Mouse (Mus musculus) mesoderm, embryonic 11.5 days (tissue): ENCODE measurements at regions not wholly inside any gene's neighbourhood (a gene's known extent, or its start where the extent isn't known, plus 50 kb on each side); places are given as distances from the start of the nearest gene placed in this dataset.

ENCODE experiments used
- DNase-seq: peaks from one replicate; pipeline ENCODE4 v3.0.0-alpha.2; 2012; ENCODE audit warnings: low read depth, low spot score

DNA sequence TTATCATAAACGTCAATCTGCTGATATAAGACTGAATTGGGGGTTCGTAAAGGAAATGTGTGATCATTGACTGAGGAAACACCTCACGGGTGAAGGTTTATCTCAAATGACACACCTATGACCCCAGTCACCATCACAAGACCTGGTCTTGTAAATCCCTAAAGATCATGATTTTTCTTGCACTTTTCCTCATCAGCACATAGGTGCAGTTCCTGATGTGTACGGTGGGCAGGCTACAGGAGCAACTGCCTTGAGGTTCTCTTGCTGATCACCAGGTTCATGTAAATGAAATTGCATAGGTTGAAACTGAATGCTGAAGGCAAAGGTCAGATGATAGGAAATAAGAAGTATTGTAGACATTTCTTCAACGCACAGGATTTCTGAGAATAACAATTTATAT is 277.1 kb downstream of the Rnf152 start:
- DNase-seq, result no peak

DNA sequence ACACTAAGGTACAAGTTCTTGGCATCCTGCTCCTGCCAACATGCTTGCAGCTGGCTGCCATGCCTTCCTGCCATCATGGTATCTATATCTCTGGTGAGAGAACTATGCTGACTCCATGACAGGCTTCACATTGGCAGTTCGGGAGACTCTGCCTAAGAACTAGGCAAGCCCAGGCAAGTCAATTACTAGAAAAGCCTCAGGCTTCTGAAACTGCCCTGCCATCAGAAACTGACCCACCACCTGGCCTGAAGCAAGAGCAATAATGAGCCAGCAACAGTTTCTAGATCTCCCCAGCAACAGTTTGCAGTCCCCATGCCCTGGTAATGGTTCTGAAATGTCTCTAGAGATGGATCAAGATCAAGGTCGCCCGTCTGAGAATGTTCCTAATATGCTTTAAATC is 280.8 kb downstream of the Rnf152 start:
- DNase-seq, result no peak

DNA sequence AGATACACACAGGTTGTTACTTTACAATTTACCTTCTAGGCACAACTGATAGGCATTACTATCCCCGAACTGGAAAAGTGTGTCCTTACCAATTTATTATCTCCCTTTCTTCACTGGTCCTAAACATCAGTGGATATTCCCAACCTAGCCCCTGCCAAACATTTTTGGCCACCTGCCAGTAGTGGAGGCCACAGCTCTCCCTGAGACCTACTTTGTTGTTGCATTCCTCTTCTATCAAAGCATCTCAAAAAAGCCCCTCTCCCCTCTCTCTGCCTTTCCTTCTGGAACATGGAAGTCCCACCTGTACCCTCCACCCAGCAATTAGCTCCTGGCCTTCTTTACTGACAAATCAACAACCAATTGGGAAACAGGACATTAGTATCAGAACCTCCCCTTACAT is 282.2 kb downstream of the Rnf152 start:
- DNase-seq, result no peak

DNA sequence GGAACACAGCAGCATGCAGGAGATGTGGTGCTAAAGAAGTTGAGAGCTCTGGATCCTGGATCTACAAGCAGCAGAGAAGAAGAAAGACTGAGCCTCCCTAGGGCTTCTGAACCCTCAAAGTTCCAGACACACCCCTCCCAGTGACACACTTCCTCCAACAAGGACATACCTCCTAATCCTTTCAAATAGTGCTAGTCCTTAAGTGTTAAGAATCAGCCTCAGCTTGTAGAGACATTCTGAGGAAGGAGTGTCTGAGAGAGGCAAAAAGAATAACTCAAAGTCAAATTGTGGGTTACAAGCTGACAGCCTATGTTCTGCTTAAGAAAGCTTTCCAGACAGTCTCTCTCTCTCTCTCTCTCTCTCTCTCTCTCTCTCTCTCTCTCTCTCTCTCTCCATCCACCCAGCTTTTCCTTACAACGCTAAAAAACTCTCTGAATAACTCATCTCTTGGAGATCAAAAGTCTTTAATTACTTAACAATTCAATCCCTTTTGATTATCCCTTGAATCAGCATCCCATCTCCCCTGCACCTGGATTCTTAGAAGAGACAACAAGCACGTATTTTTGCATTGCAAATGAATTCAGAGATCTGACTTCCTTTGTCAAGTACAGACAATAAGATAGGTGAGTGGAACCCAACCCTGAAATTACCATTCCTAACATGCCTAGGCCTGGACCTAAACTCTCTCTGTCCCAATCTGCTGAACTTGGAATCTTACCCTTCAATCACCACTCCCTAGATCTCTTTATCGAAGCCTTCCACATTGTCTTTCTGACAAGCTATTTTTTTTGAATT is 285.7 kb downstream of the Rnf152 start:
- DNase-seq, result no peak

DNA sequence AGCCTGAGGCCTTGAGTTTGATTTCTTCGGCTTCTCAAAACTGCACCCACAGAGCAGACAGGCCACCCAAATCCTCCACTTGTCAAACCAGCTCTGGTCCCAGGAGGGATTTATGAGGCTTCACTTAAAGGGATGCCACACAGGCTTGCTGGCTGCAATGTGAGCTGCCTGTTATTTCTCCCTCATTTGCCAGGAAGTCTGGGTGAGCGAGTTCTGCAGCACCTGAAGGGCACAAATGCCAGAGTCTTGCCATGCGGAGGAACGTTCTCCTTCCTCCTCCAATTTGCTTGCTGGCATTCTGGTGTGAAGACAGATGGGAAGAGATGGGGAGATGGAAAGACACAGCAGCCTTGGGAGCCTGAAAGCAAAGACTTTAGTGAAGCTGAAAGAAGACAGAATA is 288.6 kb downstream of the Rnf152 start:
- DNase-seq, result no peak

DNA sequence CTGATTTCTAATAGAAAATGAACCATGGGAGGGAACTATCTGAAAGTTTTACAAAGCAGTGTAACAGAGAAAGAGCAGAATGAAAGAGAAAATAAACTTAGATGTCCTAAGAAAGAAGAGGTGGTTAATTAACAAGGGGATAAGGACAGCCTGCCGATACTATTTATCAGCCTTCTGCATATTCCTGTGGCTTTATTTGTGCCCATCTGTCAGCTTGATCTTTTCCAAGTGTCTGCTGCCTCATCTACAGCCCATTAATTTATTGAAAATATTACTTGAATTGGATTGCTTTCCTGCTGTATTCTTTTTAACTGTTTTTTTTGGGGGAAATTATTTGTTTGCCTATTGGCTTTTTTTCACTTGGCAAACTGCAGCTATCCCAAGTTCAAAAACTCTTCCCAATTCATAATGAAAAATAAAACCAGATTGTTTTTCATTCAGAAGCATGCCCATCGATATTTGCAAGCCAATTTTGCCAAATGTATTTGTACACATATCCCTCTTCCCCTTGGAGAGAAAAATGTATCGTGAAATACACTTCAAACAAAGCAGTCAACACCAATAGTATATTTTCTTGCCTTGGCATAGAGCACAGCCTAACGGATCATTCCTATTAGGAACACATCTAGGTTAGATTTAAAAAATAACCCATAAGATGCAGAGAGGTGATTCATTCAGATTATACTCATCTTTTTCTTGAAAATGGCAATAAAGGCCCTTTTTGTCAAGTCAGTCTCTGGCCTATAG is 289.3 kb downstream of the Rnf152 start:
- no peak for DNase-seq

DNA sequence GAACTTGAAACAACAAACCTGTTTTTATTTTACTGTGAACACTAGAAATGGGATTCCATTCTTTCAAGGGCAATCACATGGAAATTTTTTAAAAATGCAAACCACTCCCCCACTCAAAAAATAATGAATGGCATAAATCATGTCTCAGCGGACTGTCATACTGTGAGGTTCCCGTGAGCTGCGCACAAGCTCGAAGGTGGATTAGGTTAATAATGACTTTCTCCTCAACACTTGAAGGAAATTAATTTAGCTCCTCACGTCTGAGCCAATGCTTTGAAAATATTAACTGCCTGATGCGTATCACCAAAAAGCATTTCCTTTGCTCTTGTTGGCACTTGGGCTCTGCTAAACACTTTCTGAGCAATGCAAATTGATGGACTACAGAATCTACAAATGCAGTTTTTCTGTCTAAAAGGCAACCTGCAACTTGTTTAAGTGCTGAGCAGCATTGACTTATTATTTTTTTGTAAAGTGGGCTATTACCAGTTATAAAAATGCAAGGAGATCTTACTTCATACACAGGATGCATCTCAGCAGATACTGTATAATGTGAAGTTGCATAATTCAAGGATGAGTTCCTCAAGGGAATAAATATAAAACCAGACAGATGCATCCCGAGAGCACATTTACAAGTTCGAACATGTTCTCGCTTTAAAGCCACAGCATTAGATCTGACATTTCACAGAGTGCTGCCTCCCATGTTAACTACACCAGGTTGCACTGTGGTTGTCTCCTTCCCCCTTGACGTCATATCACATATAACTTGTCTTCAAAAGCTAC is 282.4 kb downstream of the Cdh20 start:
- DNase-seq, result no peak
